Mouse (Mus musculus): ENCODE measurements around the gene Arhgdia.
"Not testable (repeated sequence)": the region's sequence is repeated elsewhere in the genome, so short reads cannot be mapped to it uniquely, and the experiment has no call there.

The Arhgdia gene

DNA sequence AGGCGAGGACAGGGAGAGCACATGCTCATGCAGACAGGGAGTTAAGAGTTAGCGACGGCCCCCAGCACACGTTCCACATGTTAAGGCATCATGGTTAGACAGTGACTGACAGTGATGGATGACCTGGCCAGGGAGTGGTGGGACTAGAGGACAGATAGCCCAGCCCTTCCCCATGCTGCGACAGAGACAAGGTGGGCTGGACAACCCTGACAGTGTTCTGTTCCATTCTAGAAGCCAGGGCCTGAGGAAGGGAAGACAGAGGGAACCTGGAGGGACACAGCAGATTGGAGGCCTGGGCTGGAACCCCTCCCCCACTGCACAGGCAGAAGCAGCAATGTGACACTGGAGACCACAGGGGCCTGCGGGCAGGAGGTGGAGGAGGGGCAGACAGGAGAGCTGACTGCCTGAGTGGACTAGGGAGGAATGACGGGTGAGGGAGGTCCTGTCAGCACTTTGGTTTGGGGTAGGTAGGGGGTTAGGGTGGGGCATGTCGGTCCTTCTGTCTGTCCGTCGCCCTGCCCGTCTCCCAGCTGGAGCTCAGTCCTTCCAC, 2.7 kb downstream of the Arhgdia start:
- DNase-seq (ENCODE audit: low spot score in 2 of 2): no peak

GRCm38 (mm10) chr11:120578024-120578693, 3.3 kb downstream of the Arhgdia start:
- no peak for DNase-seq (ENCODE audit: low spot score in 2 of 2)

GRCm38 (mm10) chr11:120577211-120578023, 4.0 kb downstream of the Arhgdia start:
- peak; percentile 38 to 46 for DNase-seq (ENCODE audit: low spot score in 2 of 2)

- DNase-seq (ENCODE audit: low spot score in 2 of 2): no peak
Observed at GRCm38 (mm10) chr11:120576365-120576981, 5.0 kb downstream of the Arhgdia start.

DNA sequence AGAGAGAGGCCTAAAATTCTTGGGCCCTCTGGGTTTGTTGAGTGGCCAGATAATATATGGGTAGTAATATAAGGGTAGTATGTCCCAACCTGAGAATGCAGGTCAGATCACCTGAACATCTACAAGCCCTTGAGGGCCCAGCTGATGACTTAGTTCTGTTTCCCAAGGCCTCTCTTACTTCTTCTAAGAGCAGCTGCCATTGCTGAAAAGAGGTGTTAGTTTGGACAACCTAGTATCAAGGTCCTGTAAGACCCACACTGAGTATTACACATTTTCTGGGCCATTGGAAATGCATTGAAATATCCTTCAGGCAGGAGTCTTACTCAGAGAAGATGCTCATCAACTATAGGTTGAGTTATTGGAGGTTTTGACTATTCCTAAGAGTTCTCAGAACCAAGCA, 5.5 kb downstream of the Arhgdia start:
- no peak for DNase-seq (ENCODE audit: low spot score in 2 of 2)

DNA sequence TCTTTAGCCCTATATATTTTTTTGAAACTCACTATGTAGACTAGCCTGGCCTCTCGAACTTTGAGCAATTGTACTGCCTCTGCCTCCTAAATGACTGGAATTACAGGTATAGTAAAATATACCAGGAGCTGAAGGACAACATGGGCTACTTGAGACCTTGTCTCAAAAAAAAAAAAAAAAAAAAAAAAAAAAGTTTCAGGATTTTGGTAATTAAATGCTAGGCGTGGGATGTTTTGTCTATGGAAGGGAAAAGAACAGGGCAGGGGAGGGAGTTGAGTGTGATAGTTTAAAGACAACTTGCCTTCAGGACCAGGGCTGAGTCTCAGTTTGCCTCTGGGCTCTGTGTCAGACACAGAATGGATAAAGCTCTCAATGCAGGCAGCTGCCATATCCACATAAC, 6.4 kb downstream of the Arhgdia start:
- DNase-seq (ENCODE audit: low spot score in 2 of 2): no peak

DNA sequence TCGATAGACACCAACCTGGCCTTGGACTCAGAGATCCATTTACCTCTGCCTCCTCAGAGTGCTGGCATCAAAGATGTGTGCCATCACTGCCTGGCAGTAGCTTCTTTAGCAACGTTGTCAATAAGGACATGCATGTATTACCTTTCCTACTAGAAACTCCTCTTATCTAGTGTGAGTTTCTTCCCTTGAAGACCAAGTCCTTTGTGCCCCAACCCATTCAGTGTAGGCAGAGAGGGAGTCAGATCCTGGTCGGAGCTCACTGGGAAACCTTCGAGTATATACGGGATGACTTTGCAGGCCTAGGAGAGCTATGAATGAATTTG, 7.2 kb downstream of the Arhgdia start:
- DNase-seq (ENCODE audit: low spot score in 2 of 2): no peak

DNA sequence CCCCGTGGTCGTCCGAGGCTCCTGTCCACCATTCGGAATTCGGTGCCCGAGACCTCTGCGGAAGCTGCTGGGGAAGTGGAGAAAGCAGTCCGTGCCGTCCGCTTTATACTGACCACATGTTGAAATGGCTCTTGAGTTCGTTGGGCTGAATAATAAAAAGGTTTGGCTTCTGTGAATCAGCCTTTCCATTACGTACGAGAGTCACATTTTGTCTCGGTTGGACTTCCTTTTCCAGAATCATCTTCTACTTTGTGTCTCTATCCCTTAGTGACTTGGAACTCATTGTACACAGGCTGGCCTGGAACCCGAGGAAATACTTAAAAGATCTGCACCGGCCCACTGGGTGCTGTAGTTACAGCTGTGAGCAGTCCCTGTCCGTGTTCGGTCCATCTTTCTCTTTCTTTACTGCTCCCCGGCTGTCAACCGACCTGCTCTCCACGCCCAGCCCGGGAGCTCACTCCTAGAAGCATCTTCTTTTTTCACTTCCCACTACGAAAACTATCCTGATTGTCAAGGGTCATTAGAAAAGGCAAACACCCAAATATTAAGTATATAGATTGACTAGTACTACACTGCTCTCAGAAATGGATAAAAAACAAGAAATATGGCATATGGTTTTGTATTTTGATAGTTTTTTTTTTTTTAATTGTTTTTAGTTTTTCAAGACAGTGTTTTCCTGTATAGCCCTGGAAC, 7.7 kb downstream of the Arhgdia start:
- DNase-seq (ENCODE audit: low spot score in 2 of 2): no peak

- peak; percentile 99 for DNase-seq (ENCODE audit: low spot score in 2 of 2)
Observed at GRCm38 (mm10) chr11:120572752-120573584, 8.5 kb downstream of the Arhgdia start, which contains the start of gene P4hb. TSS of gene P4hb (minus strand) at chr11:120573253.

DNA sequence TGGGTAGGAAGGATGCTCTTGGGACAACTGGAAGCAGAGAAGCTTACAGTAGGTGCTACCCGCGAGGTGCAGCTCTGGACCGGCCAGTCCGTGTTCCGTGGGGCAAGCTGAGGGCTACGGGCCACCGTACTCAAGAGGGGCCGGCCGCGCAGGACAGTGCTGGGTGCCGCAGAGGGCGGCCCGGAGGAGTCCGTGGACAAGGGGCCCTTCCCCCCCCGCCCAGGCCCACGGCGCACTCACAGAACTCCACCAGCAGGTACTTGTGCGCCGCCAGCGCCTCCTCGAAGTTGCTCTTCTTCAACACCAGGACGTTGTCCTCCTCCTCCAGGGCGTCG, 9.0 kb downstream of the Arhgdia start:
- no peak for DNase-seq (ENCODE audit: low spot score in 2 of 2)

- no peak for DNase-seq (ENCODE audit: low spot score in 2 of 2)
Observed at GRCm38 (mm10) chr11:120571754-120572416, 9.5 kb downstream of the Arhgdia start.

- DNase-seq (ENCODE audit: low spot score in 2 of 2): no peak
Observed at GRCm38 (mm10) chr11:120571122-120571521, 10.3 kb downstream of the Arhgdia start.

DNA sequence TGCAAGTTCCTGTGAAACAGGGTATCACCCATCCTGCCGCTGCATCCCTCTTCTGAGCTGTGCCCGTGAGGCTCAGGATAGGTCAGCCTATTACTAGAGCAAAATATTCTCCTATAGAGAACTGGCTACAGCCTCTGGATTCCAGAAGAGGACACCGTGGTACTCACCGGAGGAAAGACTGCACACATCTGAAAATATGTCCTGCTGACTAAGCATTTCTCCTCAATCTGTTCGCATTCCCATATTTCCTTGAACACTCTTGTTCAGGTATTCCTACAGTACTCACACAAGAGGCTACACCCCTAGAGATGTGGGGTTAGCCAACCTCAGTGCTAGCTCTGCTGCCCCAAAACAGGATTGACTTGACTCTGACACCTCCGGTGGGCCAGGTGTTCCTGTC, 13.1 kb downstream of the Arhgdia start:
- no peak for DNase-seq (ENCODE audit: low spot score in 2 of 2)

DNA sequence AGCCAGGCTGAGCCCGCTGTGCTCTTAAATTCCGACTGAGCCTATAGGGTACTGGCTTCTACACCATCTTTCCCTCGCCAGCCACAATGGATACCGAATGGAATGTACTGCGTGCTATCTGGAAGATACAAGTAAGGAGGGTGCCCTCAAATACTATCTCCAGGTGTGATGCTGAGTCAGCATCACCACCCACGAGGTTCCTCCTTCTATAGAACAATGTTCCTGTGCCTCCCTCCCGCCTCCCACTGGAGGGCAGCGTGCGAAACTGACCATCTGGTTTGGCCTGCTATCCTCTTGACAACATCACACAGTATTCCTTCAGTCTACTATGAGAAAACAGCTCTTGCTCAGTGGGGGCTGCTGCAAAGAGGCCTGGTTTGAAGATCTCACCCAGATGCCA, 16.3 kb downstream of the Arhgdia start:
- no peak for DNase-seq (ENCODE audit: low spot score in 2 of 2)

- no peak for DNase-seq (ENCODE audit: low spot score in 2 of 2)
Observed at GRCm38 (mm10) chr11:120562949-120563348, 18.5 kb downstream of the Arhgdia start.

GRCm38 (mm10) chr11:120560952-120561728, 20.3 kb downstream of the Arhgdia start:
- no peak for DNase-seq (ENCODE audit: low spot score in 2 of 2)

DNA sequence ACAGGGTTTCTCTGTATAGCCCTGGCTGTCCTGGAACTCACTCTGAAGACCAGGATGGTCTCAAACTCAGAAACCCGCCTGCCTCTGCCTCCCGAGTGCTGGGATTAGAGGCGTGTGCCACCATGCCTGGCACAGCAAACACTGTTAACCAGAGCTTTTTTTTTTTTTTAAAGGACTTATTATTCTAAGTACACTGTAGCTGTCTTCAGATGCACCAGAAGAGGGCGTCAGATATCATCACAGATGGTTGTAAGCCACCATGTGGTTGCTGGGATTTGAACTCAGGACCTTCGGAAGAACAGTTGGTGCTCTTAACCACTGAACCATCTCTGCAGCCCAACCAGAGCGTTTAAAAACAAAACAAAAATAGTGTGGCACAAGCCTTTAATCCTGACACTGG, 22.6 kb downstream of the Arhgdia start:
- not testable (repeated sequence) for DNase-seq (ENCODE audit: low spot score in 2 of 2)

DNA sequence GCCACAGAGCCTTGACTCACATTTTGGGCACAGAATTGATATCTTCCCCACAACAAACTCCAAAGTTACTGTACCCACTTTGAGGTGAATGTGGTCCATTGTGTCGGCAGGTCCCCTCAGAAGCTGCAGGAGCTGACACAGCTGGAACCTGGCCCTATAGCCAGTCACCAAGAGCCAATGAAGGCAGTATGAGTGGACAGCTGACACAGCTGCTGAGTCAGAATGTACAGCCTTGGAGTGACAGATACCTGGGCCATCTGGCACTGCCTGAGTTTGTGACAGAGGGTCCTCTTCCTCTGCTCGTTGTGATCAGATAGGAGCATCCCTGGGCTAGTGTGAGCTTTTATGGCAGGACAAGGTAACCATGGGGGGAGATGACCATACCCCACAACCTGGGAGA, 26.2 kb downstream of the Arhgdia start:
- DNase-seq (ENCODE audit: low spot score in 2 of 2): no peak

GRCm38 (mm10) chr11:120554834-120555233, 26.6 kb downstream of the Arhgdia start:
- no peak for DNase-seq (ENCODE audit: low spot score in 2 of 2)

DNA sequence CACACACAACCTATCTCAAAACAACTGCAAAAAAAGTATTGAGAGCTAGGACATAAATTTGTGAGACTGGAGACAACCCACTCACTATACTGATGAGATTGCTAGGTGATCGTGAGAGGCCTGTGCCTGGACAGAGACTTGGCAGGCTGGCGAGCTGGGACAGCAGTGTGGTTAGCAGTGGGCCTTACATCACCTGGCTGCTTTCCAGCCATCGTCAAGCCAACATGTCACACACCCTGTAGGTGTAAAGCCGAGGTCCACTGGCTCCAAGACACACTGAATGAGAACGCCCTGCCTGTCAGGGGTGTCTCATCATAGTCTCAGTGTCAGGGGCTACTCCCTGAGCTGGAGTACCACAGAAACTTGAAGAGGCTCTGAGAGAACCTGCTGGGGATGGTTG, 28.7 kb downstream of the Arhgdia start:
- DNase-seq (ENCODE audit: low spot score in 2 of 2): no peak
